Mouse (Mus musculus): ENCODE results near the gene Klhdc9.

GRCm38 (mm10) chr1:171378298-171378697, 17.7 kb upstream of the Klhdc9 start:
- TF ChIP-seq CTCF (IDR thresholded peaks at IDR 0.05; ENCODE audit: extremely low read depth, insufficient read length, insufficient replicate concordance, low read depth, low read length) (no peak), POLR2A (IDR thresholded peaks at IDR 0.05; ENCODE audit: low read depth, low read length) (no peak)

Measured in small intestine, adult 2 months (tissue).